Mouse (Mus musculus) frontal cortex, postnatal 14 days (tissue): Measurements from ENCODE around the gene Sv2a.
"Not testable (repeated sequence)": the region's sequence is repeated elsewhere in the genome, so short reads cannot be mapped to it uniquely, and the experiment has no call there.

Experiments used
- DNase-seq, 2 experiments: peaks; one replicate each; pipeline ENCODE4 v3.0.0; 2022; ENCODE audit warnings: low spot score in 2 of 2

Gene Sv2a

DNA sequence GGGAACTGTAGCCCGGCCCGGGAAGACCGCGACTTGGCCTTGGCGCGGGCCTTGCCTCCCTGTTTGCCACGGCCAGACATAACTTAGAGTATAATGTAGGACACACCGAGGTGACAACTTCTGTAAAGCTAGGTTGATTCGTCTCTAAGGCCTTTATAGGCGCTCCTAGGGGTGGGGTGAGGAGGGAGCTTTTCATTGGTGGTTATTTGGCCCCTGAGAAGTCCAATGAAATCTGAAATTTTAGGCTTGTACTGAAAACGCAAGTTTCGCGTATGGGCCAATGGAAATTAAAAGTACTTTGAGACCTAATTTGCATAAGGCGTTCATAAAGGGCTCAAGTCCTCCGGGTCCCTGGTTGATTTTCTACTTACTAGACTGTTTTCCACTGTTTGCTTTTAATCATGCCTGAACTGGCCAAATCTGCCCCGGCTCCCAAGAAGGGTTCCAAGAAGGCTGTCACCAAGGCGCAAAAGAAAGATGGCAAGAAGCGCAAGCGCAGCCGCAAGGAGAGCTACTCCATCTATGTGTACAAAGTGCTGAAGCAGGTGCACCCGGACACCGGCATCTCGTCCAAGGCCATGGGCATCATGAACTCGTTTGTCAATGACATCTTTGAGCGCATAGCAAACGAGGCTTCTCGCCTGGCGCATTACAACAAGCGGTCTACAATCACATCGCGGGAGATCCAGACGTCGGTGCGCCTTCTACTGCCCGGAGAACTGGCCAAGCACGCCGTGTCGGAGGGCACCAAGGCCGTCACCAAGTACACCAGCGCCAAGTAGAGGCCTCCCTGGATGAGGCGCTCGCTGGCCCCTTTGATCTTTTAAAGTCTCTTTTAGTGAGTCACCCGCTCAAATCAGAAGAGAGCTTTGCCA, 40.1 kb downstream of the Sv2a start, which contains the start of the genes Hist2h2ac and Hist2h2be:
TSS of gene Hist2h2ac (minus strand) at position 116 of the 875 bp plus-strand sequence.
TSS of gene Hist2h2be (plus strand) at position 355 of the 875 bp plus-strand sequence.
- DNase-seq: peak; percentile 79 to 80

DNA sequence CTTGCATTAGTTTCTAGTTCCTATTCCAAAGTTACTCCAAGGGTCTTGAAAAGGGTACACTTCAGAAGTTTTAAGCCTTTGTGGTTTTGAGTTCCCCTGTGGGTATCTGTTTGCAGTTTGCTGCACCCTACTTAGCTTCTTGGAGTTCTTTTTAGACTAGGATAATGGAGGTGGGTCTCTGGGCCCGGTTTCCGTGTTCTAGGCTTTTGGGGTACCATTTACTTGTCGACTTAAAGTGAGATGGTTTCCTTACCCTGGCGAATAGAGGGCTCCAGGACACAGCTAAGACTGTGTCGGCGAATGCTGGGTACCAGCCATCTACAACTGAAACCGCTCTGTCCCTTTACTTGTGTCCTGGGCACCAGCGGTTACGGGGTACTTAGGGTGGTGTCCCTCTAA, 40.7 kb downstream of the Sv2a start:
- DNase-seq: no peak

DNA sequence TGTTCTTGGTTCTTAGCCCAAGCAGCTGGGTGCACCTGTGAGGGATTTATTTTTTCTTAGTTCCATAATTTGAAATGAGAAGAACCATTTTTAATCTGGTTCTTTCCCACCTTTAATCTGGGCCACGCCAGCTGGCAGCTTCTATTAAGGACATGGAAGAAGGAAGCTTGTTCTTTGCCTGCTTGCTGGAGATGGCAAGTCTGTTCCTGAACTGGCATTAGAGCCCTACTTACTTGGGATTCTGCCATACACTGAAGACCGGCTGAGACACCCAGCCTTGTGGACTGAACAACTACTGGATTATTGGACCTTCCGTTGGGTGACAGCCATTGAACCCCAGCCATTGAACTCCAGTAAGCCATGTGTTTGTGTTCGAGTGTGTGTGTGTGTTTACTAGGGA, 41.8 kb downstream of the Sv2a start:
- no peak for DNase-seq

DNA sequence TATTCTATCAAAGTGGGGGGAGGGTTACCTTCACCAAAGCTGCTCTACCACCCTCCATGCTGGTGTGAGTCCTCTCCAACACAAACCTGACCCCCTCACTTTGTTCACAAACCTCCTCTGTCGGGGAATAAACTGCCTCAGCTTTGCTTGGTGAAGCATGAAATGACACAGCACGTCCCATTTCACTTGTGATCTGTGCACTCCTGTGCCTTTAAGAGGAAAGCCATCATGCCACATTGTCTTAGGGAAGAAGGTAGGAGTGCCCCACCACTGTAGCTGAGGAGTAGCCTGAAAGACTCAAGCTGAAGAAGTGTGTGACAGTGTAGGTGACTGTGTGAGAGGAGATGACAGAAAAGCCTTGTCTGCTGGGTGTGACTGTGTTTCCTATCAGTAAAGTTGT, 44.5 kb downstream of the Sv2a start:
- DNase-seq: no peak

DNA sequence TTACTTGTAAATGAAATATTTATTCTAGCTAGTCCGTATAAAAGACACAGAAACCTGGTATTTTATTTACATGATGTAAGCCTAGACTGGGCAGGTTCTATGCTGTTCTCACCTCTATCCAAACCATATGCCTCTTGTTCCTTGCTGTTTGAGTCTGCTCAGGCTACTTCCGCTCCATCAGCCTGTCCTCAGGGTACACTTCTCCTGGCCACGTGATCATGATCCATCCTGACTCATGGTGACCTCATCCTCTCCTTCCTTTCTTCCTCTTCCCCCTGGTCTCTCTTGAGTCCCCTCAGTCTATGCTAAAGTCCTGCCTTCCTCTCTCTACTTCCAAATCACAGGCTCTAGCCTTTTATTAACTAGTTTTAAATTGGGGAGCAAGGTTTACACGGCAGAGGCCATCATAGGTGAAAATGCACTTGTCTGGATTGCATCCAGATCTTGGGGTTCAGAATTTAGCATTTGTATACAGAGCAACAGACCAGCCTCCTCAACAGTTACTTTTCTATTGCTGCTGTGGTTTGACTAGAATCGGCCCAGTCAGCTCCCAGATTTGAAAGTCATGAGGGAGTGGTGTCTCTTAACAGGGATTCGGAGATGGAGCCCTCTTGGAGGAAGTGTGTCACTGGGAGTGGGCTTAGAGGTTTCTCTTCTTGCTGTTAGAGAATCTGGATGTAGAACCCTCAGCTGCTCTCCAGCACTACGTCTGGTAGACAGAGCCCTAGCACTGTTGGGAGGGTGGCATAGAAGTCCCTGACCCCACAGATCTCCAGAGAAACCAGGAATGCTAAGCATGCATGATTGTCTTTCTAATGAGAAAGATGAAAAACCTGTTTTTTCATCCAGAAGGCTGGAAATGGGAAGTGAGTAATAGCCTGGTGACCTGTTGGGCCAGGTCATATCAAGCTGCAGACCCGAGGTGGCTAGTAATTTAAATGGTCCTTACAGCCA, 46.0 kb downstream of the Sv2a start:
- no peak for DNase-seq

DNA sequence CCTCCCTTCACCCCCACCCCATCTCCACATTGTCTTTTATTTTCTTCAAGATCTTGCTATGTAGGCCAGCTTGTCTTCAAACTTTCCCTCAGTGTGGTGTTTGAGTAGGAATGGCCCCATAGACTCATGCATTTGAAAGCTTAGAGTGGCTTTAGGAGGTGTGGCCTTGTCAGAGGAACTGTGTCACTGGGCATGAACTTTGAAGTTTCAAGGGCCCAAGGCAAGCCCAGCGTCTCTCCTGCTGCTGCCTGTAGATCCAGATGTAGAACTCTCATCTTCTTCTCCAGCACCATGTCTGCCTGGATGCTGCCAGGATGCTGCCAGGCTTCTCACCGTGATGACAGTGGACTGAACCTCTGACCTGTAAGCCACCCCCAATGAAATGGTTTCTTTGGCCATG, 47.9 kb downstream of the Sv2a start:
- DNase-seq: no peak

DNA sequence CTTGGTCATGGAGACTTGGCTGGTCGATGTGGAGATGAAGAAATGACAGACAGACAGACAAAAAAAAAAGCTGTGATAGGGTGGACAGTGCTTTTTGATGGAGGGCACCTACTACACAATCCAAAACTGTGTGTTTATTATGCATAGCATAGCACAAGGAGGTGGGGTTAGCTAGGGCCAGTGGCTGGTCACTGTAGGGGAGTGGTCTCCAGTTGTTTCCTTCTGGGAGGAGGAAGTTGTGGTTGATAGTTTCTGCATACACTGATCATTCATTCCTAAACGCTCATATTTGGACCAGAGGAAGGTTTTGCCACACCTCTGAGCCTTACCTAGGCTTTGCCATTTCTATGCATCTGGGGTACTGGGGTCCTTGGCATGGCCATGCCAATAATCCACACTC, 49.5 kb downstream of the Sv2a start:
- DNase-seq: no peak

DNA sequence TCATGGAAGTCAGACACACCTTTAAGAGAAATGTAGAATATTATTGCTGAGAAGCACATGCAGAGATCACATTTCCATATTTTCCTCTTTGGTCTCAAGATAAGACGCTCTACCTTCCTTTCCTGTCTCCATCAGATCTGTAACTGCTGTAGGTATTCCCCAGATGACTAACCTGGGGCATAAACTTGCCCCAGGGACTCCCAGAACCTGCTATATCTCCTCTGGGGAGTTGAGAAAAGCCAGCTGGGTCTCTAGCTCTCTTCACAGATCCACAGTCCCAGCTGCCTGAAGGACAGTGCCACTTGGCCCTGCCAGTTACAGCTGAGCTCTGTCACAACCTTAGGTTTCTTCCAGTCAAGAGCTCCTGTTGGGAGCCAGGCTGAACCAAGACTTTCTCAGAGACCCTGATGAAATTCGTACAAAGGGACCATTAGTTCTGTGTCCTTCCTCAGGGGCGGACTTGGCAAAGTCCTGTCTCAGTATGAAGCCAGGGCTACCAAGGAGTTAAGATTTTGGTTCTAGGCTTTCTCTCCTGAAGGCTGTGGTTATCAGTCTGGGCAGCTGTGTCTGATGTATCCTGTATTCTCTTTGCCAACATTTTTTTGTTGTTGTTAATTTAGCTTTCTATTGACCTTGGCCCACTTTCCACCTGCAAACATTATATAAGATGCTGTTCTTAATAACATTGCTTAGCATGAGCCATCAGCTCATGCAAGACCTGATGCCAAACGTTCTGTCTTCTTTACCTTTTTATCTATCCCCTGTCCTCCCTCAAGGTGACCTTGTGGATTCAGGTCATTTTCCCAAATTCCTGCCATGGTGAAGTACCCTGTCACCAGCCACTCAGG, 50.2 kb downstream of the Sv2a start:
- DNase-seq: no peak

DNA sequence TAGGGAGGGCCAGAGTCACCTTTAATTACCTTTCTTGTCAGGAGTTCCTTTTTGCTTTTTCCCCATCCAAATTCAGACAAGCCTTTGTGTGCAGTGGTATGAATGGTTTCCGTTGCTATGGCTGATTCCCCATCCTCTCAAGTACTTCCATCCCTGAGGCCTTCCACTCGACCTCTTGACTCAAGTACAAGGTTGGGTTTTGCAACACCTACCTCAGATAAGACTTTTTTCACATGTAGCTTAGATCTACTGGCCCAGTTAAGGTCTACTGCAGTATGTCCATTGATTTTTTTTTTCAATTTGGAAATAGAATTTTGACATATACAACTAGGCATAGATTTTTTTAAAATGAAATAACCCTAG, 50.8 kb downstream of the Sv2a start:
- DNase-seq: no peak

DNA sequence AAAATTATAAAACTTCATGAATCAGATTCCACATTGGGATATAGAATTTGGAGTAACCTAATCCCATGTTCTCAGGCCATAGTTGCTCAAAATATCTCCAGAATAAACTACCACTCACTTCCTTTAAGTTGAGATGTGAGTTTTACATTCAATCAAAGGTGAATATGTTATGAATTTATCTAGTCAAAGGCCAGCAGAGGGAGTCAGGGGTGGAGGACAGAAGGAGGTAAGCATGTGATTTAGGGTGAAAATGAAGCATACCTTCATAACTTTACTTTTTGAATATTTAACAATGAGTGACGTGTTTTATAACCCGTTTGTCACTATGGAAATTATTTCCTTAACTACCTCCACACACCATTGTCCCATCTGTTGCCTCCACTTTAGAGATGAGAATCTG, 54.0 kb downstream of the Sv2a start:
- no peak for DNase-seq

DNA sequence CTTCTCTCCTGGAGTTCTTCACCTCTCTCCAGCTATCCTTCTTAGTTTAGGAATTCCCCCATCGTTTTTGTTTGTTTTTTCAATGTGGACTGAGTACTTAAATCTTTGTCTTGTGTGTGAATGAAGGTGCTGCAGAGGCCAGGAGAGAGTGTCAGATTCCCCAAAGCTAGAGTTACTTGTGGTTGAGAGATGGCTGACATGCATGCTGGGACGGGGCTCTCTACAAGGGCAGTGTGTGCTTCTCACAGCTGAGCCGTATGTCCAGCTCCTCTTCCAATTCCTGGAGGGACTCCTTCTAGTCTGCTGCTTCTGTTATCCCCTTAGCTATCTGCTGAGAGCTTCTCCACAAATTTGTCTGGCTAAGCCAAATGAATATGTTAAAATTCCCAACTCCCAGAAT, 54.9 kb downstream of the Sv2a start:
- no peak for DNase-seq

DNA sequence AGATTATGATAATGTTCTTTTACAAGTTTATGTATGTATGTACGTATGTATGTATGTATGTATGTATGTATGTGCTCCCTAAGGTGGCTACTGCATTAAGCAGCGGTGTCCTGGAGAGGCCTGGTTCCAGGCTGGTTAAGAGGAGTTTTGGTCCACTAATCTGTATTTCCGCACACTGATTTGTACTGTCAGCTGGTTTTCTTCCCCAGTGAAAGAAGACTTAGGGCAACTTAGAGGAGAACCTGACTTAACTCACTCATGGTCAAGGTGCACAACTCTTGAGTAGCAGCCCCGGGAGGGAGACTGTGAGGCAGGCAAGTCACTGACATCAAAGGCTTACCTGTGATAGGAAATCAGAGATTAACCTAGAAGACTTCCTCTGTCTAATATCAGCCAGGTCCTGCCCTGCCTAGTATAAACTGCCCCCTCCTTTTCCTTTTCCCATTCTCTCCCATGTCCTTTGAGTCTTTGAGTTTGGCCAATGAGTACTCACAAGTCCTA, 55.9 kb downstream of the Sv2a start:
- no peak for DNase-seq

DNA sequence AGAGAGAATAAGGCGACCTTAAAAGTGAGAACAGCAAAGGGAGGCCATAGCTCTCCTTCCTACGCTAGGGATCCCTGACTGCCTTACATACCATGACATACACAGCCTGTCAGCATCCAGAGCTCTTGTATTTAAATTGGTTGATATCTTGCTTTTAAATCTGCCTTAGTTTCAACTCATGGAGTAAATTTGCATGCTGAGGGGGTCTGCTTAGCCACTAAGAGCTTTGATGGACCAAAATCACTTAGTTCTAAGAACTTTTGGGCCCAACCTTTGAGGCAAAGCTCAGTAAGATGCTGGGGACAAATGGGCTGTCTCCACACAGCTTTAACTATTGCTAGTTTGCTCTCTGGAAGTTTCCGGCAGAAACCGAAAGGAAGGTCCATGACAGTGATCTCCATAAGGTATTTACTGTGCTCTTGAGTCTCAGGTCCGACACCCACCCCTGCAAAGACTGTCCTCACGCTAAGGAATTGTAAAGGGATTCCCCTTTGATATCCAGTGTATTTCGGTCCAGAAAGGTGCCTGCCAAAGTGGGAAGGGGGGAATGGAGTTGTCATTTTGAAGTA, 56.5 kb downstream of the Sv2a start:
- no peak for DNase-seq

DNA sequence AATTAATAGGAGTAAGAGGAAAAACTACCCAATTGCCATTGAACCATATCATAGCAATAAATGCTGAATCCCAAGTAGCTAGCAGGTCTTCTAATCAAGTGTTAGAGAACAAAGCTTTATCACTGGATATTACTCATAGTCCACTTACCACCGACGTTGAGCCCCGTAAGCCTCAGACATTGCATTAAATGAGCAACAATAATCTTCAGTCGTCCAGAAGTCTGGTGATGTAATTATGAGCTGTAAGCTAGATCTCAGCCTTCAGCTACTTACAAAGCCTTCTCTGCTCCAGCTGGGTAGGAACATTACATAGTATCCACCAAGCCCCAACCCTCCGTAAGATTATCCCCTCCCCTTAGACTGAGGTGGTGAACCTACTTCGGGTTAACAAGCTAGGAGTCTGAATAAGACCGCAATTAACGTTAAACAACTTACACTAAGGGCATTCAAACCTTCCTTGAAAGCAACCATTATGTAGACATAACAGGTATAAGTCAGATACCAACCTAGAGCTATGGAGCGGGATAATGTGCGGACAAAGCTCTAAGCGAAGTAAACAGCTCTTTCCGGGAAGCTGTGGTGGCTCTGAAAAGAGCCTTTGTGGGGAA, 57.1 kb downstream of the Sv2a start:
- no peak for DNase-seq

DNA sequence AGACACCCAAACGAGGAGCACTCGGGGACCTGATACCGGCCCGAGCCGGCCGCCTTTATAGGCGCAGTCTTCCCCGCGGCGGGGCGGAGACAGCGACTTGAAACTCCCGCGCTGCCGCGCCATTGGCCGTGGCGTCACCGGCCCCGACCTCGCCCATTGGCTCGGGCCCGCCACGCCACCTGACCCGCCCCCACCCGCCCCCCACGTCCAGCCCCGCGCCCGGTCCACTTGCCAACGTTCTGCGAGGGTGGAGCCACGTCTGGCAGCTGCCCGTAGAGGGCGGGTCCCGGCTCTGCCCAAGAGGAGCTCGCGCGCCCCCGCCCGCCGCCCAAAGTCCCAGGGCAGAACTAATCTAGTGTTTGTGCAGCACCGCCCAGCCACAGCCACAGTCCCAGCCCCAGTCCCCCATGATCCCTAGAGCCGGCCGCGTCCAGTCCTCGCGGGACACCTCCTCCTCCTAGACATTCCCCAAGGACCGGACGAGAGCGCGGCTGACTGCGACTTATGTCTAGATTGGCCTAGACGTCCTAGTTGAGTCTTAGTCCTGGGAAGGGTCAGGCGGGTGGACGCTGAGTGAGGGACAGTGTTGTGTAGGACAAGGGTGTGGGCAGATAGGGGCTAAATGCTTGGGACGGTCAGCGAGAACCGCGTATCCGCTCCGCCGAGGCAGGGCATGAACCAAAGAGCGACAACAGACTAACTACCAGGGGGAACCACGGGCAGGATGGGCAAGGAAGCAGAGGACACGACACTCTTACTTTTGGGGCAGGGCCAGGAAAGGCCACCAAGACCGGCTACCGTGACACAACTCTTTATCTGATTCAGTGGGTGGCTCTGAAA, 58.2 kb downstream of the Sv2a start, which contains the start of gene Hist2h3c2:
TSS of gene Hist2h3c2 (minus strand) at position 174 of the 840 bp plus-strand sequence.
- DNase-seq: not testable (repeated sequence)

DNA sequence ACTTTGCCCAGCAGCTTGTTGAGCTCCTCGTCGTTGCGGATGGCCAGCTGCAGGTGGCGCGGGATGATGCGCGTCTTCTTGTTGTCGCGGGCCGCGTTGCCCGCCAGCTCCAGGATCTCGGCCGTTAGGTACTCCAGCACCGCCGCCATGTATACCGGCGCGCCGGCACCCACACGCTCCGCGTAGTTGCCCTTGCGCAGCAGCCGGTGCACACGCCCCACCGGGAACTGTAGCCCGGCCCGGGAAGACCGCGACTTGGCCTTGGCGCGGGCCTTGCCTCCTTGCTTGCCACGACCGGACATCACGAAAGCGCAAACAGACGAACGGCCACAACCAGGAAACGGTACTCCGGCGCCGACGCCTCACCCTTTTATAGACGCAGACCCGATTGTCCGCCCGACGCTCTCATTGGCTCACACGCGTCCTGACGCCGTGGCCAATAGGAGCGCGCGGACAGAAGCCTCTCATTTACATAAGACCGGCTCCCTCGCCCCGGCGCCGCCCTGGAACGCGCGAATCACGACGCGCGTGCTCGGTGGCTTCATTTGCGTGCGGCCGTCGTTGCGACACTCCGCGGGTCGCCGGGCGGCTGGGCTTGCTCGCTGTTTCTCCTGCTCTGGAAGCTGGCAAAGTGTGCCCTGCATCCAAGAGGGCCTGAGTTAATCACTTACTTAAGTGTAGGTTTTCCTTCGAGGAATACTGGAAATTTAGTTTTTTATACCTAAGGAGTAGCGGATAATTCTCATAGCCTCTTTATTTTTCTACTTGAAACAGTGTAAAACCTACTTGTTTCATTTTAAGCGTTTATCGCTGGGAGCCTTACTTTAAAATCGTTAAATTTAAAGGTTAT, 59.2 kb downstream of the Sv2a start, which contains the start of gene Hist2h2aa2:
TSS of gene Hist2h2aa2 (minus strand) at position 328 of the 850 bp plus-strand sequence.
- peak; percentile 93 to 97 for DNase-seq

DNA sequence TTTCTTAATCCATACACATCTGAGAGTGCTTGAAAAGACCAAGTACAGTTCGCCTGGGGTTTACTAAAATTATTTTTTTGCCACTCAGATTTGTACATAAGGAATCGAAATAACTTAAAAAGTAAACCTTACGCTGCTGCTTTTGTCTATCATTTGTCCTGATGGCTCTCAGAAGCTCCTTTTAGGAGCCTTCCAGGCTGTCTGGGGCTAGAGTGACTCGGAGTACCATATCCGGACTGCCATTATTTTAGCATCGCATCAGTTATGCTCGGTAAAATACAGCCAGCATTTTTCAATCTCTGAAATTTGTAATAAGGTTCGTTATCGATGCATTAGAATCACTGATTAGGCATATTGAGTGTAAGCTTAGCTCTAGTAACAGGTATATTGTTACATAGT, 59.8 kb downstream of the Sv2a start:
- DNase-seq: no peak

DNA sequence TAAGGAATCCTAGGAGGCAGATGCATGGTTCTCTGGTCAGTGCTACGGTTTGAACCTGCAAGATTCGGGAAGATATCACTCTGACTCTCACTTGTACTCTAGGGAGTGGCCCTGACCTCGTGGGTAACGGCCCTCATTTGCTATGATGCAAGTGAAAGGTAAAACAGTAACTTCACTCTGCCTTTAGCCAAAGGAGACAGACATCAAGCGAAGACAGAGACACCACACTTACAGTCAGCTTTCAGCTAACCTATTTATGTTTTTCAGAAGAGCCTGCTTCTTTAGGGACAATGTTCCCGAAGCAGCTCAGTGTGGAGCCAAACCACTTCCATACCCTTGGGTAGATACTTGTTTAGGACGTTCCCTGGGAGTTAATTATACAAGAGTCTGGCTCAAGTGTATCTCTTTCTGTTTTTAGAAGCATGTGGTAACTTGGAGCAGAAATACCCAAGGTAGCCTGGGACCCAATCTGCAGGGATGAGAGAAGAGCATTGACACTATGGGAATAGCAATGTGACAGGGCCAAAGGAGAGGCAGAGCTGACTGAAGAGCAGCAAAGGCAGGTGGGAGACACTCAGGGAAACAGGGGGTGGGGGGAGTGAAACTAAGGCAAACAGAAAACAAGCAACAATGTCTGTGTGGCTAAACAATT, 63.1 kb downstream of the Sv2a start:
- DNase-seq: no peak
